Mouse (Mus musculus): ENCODE measurements around the gene Ube2f.

DNA sequence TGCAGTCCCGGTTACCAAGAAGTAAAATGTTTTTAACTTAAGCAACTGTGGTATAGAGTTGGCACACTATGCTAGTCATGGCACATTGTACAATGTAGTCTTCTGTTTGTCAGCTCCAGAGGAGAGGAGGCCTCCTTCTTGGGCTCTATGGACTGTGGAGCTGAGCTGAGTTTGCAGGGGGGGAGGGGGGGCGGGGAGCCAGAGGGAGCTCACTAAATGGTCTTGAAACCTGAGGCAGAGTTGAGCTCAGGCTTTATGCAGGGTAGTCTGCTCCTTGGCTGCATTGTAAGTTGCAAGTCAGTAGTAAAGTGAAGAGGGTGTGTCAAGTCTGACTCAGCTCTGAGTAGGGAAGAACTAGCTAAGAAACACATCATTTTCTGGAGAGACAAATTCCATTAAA lies 22.2 kb downstream of the Ube2f start:
- no peak for TF ChIP-seq POLR2A (IDR thresholded peaks at IDR 0.05; ENCODE audit: low read depth, low read length)
- no peak for TF ChIP-seq CTCF (IDR thresholded peaks at IDR 0.05; ENCODE audit: borderline replicate concordance, insufficient read depth, low read length)
